Mouse (Mus musculus): ENCODE measurements at regions not wholly inside any gene's neighbourhood (a gene's known extent, or its start where the extent isn't known, plus 50 kb on each side); places are given as distances from the start of the nearest gene placed in this dataset.
"Not testable (repeated sequence)": the region's sequence is repeated elsewhere in the genome, so short reads cannot be mapped to it uniquely, and the experiment has no call there.

- peak in 1 of 2 experiments; percentile 14 for DNase-seq
Measured at GRCm38 (mm10) chr3:65608385-65608784, 57.6 kb upstream of the Lekr1 start.

- DNase-seq = no peak
Measured at GRCm38 (mm10) chr3:65611712-65612111, 54.3 kb upstream of the Lekr1 start.

GRCm38 (mm10) chr3:65612387-65612786 lies 53.6 kb upstream of the Lekr1 start:
- no peak for DNase-seq

- DNase-seq = no peak
Measured at GRCm38 (mm10) chr3:65612968-65613367, 53.1 kb upstream of the Lekr1 start.

- not testable (repeated sequence) for DNase-seq
Measured at GRCm38 (mm10) chr3:65614901-65615300, 51.1 kb upstream of the Lekr1 start.
